Mouse (Mus musculus) A20 (cell line): Measurements from ENCODE around the gene Kank2.
"Not testable (repeated sequence)": the region's sequence is repeated elsewhere in the genome, so short reads cannot be mapped to it uniquely, and the experiment has no call there.

Experiments
- DNase-seq: peaks from one replicate; pipeline ENCODE4 v3.0.0-alpha.2; 2011; ENCODE audit warnings: low read depth, low spot score

Kank2 gene

DNA sequence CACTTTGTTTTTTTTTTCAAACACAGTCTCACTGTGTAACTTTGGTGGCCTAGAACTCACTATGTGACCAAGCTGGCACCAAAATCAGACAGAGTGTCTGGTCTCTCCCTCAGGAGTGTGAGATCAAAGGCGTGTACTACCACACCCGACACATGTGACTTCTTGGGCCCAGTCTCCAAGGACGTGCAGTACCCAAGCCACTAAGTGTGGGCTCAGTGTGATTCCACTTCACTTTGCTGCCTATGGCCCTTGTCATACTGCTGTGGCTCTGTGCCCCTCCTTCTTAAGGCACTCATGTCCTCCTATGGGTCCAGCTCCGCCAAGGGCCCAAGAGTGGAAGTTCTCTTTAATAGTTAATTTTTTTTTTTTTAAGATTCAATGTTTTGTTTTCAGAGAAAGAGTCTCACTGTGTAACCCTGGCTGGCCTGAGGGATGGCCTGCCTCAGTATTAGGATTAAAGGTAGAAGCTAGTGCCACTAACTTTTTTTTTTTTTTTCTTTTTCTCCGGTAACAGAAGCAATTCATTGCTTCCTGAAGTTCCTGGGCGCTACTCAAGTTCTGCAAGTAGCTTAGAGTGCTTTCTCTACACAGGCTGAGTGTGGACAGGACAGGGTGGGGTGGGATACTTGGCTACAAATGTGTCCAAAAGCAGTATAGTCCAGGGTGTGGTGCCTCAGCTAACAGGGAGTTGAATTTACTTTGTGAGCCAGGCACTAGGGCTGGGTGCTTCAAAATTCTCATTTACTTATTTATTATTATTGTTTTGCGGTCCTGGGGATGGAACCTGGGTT lies 13.8 kb downstream of the Kank2 start:
- DNase-seq = no peak

DNA sequence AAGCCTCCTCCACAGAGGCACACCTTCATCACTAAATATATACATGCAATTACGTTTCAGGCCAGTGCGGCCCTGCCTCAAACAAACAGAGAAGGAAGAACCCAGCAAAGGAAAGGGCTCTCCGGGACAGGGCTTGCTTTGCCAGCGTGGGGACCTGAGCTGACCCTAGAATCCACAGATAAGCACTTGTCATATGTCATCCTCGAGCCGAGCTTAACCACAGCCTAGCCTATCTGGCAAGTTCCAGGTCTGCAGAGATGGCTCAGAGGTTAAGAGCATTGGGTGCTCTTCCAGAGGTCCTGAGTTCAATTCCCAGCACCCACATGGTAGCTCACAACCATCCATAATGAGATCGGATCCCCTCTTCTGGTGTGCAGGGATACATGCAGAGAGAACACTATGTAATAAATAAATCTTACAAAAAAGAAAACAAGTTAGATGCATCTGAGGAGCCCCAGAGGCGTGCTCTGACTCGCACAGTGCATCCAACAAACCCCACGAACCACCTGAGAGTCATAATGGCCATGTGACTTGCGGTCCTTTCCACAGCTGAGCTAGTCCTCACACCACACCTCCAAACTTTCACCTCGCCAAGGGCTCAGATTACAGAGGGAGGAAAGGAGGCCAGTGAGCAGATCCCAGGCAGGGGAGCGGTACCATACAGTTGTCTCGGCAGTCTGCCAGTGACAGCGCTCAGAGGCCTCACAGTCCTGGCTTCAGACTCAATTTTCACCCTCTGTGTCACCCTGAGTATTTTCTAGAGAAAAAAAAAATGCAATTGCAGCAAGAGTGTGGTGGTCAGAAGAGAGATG lies 16.7 kb downstream of the Kank2 start:
- DNase-seq = no peak

DNA sequence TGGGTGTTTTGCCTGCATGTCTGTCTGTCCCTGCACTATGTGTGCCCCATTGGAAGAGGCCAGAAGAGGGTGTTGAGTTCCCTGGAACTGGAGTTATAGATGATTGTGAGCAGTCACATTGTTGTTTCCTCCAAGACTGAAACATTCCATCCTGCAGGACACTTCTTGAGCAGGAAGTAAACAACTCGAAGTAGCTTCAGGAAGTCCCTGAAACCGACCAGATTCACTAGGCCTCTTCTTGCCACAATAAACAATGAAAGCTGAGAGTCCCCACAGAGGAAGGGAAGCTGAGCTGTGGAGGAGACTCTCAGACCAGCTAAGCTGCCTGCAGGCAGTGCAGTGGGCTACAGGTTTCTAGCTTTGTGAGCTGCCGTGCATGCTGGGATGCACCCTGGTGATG lies 20.8 kb downstream of the Kank2 start:
- DNase-seq = no peak

DNA sequence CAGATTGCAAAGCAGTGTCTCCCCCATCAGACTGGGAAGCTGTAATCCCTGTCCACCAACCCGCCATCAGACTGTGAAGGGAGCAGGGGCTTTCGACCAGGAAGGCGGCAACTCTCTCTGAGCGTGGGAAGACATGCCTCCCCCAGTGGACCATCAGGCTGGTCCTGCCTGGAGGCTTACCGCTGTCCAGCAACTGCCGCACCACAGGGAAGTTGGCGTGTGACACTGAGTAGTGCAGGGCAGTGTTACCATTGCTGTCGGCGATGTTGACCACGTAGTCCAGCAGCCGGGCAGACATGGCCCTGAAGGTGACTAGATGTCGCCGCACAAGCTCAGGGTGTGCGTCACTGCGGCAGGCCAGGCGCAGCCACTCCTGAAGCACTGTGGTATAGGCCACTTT lies 24.2 kb downstream of the Kank2 start:
- DNase-seq = no peak

DNA sequence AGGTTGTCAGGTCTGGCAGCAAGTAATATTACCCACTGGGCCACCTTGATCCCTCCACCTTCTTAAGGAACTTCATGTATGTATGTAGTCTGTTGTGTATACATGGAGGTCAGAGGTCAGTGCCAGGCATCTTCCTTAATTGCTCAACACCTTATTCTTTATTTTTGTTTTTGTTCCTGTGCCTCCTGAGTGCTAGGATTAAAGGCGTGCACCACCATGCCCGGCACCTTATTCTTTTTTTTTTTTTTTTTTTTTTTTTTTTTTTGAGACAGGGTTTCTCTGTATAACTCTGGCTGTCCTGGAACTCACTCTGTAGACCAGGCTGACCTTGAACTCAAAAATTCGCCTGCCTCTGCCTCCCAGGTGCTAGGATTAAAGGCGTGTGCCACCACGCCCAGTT lies 25.1 kb downstream of the Kank2 start:
- not testable (repeated sequence) for DNase-seq

DNA sequence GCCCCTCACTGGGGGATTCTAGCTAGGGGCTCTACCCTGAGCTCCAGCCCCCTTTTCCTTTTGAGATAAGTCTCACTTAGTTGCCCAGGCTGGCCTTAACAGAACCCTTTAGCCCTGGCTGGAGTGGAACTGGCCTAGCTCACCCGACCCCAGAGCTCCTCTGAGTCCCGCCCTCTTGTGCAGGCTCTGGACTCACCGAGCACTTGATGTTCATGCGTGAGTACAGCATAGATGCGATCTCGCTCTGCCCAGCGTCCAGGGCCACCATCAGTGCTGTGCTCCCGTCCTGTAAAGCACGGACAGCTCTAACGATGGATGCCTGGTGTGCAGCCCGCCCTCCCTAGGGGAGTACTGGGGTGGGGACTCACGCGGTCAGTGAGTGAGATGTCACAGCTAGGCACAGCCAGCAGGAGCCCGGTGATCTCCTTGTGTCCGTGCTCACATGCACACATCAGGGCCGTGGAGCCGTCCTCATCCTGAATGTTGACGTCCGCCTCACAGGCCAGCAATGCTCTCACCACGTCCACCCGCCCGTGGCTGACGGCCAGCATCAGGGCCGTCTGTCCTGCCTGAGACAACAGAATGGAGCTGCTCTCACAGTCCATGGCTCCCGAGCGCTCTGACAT lies 28.9 kb downstream of the Kank2 start:
- no peak for DNase-seq

DNA sequence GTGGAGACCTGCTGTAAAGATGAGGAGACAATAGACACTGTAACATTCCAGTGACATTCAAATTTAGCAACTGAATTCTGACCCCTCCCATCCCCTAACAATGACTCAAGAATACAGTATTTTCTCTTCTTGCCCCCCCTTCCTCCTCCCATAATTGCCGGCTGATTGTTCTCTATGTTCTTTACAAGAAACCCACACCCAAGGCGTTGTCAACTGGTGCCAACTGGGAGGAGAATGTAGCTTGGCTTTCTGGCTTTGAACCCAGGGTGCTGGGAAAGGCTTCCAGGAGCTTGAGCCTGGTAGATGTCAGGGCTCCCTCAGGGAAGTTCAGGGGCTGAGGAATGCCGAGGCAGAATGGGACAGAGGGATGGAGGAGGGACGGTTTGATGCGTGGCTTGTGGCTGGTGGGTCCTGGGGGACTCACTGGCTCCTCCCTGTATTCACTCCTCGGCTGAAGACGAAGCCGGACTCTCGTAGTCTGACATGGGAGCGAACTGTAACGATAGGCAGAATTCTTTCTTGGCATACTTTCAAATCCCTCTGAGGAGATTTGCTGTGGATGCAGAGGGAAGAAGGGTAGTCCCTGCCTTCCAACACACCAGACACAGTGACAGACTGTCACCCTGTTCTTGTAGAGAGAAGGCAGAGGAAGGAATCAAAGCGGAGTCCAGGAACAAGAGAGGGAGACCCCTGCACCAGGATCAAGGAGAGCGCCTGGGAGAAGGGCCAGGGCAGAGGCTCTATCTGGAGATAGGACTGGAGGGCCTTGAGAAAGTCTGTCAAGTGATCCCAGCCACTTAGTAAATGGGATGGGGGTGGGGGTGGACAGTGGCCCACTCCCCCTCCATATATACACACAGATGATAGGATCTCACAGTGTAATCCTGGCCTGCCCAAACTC lies 29.8 kb downstream of the Kank2 start:
- no peak for DNase-seq

DNA sequence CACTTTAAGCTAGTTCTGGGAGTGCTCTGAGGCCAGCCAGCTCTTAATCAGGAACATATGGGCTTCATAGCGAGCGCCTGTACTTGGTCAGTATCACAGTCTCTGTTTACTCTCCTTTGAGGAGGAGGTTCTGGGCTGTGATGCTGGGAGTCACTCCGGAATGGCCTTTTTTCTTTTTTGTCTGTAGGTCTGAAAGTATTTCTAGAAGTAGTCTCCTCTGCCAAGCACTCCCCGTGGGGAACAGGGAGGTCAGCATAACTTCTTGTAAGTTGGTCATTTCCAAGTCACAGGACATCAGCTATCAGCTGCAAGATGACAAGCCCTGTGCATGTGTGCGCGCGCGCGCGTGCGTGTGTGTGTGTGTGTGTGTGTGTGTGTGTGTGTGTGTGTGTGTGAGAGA lies 30.6 kb downstream of the Kank2 start:
- no peak for DNase-seq

DNA sequence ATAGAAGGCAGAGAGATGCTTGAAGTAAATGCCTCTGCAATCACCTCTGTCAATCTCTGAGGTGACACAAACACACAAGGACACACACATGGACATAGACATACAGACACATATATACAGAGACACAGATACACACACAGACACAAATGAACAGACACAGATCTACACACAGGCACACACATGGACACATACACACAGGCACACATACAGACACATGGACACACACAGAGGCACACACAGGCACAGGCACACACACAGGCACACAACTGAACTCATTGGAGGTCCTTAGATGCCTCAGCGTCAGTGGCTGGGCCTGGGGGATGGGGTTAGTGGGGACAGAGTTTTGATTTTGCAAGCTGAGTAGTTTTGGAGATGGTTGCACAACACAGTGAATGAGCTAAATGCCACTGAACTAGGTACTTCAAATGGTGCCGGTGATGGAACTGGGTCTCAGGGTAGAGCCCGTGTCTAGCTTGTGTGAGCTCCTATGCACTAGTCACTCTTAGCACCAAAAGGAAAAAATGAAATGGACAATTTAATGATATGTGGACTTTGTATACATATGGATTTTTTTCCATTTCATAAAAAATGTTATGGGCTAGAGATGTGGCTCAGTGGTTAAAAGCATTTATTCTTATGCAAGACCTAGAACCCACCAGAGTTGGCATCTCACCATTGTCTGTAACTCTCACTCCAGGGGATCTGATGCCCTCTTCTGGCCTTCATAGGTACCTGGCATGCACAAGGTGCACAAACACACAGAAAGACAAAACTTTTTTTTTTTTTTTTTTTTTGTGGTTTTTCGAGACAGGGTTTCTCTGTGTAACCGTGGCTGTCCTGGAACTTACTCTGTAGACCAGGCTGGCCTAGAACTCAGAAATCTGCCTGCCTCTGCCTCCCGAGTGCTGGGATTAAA lies 34.2 kb downstream of the Kank2 start:
- no peak for DNase-seq

DNA sequence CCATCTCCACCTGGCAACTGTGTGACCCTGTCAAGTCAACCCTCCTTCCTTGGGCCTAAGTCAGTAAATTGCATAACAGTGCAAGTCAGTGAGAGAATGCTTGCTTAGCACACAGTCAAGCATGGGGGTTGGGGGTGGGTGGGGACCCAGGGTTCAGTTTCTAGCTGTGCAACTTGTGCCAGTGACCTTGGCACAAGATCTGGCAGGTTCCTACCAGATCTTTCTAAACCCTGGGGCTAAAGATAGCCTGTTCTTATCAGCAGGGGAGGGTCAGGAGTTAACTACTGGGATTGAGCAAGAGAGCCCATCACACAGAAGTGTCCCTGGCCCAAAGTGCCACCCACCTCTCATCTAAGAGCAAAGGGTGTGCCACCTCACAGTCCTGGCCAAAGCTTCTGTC lies 36.4 kb downstream of the Kank2 start:
- DNase-seq = no peak

DNA sequence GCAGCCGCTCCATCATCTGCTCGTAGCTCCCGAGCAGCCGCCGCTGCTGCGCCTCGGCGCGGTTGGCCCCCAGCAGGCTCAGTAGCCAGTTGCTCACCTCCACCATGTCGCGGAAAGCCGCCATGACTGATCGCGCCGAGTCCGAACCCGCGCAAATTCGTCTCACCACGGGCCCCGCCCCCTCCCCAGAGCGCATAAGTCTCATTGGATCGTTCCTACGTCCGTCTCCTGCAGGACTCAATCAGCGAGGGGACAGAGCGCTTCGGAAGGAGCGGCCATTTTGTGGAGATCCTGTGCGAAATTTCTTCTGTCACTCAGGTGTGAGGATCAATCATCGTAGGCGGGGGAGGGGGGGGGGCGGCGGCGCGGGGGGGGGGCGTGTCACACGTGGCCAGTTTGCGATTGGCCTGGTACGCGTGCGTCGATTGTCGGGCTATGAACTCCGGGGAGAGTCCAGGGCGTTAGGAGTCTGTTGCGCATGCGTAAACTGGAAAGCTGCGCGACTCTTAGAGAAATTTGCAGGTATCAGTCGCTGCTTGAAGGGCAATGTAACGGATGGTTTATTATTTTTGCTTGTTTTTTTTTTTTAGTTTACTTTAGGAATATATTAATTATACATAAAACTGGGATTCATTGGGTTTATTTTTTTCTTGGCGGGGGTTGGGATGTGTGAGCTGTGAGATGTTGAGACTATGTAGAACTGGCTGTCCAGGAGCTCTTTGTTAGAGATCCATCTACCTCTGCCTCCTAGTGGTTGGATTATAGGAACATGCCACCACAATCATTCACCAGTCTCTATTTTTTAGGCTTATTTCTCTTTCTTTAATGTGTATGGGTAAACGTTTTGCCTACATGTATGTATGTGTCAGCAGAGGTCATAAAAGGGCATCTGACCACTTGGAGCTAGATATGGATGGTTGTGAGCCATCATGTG lies 38.1 kb downstream of the Kank2 start, which contains the start of gene Spc24:
TSS of gene Spc24 (minus strand) at position 149 of the 934 bp plus-strand sequence.
- peak; percentile 92 for DNase-seq

DNA sequence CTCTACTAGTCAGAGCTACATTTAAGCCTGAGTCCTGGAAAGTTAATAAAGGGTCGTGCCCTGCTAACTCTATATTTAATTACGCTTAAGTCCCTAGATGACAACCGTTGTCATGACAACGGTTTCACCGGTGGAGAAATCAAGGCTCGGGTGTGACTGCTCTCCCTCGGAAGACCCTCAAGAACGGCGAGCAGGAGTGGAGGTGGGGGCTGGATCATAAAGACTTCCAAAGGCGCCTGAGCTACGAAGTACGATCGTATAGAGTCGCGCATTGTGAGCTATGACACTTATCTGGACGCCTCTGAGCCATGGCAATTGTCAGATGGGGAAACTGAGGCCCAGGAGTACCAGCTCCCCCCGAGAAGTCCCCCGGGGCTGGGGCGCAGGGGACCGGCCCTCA lies 38.8 kb downstream of the Kank2 start:
- peak; percentile 38 for DNase-seq

DNA sequence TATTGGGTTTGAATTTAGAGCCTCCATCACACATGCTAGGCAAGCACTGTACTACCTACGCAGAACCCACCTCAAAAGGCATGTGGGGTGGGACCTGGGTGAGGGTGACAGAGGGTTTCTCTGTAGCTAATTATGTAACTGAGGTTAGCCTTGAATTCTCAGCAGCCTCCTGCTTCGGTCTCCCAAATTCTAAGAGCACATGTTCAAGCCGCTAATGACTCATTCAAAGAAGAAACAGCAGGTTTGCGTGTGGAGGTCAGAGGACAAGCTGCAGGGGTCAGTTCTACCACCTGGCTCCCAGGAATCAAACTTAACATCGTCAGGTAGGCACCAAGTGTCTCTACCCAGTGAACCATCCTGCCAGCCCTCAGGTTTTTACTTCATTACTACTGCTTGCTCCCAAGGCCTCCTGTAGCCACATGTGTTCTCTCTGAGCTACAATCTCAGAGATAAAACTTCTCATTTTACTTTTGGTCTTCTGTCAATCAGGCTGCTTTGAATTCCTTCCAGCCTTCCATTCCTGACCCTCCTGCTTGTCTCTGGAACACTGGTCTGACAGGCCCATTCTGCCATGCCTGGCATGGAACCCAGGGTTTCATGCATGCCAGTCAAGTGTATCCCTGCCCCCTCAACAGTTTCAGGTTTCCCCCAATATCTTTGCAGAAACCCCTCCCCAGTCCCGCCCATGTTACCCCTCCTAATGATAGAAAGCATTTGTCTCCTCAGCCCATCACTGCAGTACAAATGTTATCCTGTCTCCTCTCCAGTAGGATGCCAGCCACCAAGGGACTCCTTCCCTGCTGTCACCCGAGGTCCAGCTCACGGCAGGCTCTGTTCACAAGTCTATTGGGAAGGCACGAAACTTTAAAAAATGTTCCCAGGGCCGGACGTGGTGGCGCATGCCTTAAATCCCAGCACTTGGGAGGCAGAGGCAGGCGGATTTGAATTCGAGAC lies 39.7 kb downstream of the Kank2 start:
- DNase-seq = no peak

DNA sequence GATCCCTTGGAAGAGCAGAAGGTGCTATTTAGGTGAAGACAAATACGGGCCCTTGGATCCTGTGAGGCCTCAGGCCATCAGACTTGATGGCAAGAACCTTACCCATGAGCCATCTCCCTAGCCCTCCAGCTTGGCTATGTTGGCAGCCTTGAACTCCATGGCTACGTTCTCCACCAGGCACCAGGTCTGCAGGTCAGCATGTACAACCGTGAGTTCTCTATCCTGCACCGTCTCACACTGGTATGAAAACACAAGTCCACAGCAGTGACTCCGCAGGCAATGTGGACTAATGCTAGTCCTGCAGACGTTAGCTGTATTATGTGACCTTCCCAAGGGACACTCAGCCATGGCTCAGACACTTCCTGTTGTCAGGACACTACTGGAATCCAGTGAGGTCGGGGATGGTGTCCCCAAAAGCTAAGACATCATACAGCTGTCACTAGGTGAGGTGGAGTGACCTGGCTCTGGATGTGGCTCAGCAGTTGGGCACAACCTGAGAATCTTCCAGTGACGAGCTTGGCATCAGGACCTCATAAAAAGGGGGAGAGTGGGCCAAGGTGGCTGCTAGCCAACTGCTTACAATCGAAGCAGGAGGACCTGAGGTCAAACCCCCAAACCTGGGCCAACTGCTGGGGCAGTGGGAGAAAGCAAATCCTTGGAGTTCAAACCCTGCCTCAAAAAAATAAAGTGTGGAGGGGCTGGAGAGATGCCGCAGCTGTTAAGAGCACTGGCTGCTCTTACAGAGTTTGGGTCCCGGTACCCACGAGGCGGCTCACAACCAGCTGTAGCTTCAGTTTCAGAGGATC lies 43.8 kb downstream of the Kank2 start:
- no peak for DNase-seq

DNA sequence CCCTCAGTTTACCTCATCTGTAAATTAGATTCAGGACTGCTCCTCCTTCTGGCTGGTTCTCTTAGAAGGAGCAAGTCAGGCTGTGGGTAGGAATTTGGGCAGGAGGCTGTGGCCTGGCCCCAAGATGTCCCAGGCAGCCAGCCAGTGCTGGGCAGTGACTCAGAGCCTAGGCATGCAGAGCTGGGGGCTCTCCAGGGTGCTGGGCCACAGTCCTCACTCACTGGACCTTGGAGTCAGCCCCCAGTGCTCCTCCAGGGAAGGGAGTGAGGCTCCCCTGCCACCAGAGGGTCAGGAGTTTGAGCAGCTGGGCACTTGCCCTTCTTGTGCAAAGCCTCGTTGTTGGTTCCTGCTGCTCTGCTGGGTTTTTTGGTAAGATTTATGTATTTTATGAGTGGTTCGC lies 44.5 kb downstream of the Kank2 start:
- DNase-seq = no peak

DNA sequence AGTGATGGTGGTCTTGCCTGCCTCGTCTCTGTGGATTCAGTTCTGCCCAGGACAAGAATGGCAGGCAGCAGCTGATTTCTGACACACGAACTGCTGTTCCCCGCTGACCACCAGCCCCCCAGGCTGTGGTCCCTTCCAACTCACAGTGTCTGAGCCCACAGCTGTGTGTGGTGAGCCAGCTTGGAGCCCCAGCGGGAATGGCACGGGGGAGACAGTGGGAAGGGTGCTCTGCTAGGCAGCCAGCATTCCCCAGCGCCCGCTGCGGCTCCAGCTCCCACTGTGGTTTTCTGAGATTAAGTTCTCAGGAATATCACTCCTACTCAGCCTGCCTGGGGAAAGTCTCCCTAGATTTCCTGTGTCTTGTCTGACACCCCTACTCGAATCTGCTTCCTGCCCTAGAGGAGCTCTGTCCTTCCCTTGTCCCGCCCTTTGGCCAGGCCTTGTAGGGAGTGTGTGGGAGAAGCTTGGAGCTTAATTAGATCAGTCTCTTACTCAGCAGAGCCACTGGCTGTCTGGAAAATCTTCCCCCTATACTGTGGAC lies 46.2 kb downstream of the Kank2 start:
- no peak for DNase-seq

DNA sequence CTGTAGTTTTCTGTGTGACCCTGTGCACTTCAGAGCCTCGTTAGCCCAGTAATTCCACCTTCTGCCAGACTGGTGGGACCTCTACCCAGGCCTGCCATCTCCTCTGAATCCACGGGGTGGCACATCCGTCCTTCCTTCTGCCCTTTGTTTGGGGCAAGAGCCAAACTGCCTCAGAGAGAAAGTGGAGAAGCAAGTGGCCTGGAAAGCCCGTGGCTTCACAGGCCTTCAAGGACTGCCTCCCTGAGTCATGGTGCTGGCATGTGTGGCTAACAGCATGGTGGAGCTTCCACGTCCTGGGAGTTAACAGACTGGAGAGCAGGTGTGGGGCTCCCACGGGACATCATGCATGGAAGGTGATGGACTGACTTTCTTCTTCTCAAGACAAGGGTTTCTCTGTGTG lies 47.2 kb downstream of the Kank2 start:
- DNase-seq = no peak
